Mouse (Mus musculus): ENCODE results near the gene Gm20807. TPM values are rescaled to one million over a fixed set of nuclear protein-coding genes. Genes with fewer than 3 reads are reported as not detected.
"Not testable (repeated sequence)": the region's sequence is repeated elsewhere in the genome, so short reads cannot be mapped to it uniquely, and the experiment has no call there.

Gm20807 gene
- polyA plus RNA-seq (2016; fragmentation: Nextera tagmentation; extraction: Ambion mirVana): not detected in 2 replicates

DNA sequence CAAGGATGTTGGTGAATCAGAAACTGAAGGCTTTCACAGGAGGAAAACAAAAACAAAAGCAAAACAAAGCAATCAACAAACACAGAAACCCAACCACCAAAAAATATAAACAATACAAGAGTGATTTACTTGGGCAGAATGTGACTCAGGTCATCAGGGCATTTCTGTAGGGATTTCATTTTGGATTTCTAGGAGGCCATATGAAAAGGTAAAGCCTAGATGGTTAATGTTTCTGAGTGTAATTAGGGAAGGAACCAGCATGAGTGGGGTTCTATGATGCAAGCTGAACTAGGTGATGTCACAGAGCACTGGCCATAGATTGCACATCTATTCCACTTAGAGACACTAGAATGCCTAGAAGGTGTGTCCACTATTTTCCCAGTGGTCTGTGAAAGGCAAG lies at the start of gene Gm20807:
Gm20807 (plus strand) TSS at position 301 of the 400 bp plus-strand sequence.
- DNase-seq (ENCODE audit: low spot score); H3K36me3 ChIP-seq; H3K4me1 ChIP-seq; H3K4me3 ChIP-seq; H3K27ac ChIP-seq; H3K27me3 ChIP-seq (ENCODE audit: insufficient read depth, poor library complexity, severe bottlenecking); H3K9me3 ChIP-seq: not testable (repeated sequence)

Other genes with a start within 250 kb of the Gm20807 start
- gene Gm21891, start 90.6 kb downstream of the Gm20807 start, polyA plus RNA-seq (2016; fragmentation: Nextera tagmentation; extraction: Ambion mirVana): not detected in 2 replicates
- gene Gm21425, start 119.1 kb downstream of the Gm20807 start, polyA plus RNA-seq (2016; fragmentation: Nextera tagmentation; extraction: Ambion mirVana): not detected in 2 replicates
- gene Gm21828, start 181.0 kb downstream of the Gm20807 start, polyA plus RNA-seq (2016; fragmentation: Nextera tagmentation; extraction: Ambion mirVana): not detected in 2 replicates
- gene Gm21440, start 209.5 kb downstream of the Gm20807 start, polyA plus RNA-seq (2016; fragmentation: Nextera tagmentation; extraction: Ambion mirVana): not detected in 2 replicates
- not detected in 2 replicates for gene Gm21454, start 209.6 kb downstream of the Gm20807 start, polyA plus RNA-seq (2016; fragmentation: Nextera tagmentation; extraction: Ambion mirVana)